Mouse (Mus musculus) cerebellum, adult 9-11 months (tissue): ENCODE results near the gene Pcdh19.
"Not testable (repeated sequence)": the region's sequence is repeated elsewhere in the genome, so short reads cannot be mapped to it uniquely, and the experiment has no call there.

ENCODE experiments used
- DNase-seq: peaks from one replicate; pipeline ENCODE4 v3.0.0; 2022

Gene Pcdh19

DNA sequence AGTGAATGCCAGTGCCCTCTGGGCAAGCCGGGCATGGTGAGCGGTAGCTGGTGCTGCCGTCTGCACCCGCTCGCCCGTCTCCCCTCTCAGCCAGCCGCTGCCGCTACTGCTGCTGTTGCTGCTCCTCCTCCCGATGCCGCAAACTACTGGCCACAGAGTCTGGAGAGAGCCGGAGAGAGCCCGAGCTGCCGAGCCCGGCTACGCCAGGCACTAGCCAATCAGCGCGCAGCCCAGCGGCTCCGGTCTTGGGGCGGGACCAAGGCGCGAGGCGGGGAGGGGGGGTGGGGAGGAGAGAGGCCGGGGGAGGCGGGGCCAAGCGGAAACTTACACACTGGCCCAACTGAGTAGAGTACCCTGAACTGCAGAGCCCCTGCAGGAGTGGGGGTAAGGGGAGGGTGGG is at the start of gene Pcdh19:
Pcdh19 (minus strand) TSS at position 148 of the 400 bp plus-strand sequence.
- peak; percentile 14 for DNase-seq

DNA sequence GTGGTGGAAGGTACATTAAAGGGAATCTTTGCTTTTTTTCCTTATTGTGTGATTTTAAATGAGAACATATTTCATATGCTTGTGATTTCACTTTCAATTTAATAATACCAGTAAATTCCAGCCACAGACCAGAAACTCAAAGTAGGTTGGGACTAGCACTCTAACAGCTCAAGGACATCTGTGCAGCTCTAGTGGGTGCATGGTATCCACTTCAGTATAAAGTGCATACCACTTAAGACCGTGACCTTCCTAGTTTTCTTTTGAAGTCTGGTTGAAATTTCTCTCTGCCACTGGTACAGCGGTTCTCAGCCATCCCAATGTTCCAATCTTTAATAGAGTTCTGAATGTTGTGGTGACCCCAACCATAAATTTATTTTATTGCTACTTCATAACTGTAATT is 47.1 kb upstream of the Pcdh19 start:
- no peak for DNase-seq

DNA sequence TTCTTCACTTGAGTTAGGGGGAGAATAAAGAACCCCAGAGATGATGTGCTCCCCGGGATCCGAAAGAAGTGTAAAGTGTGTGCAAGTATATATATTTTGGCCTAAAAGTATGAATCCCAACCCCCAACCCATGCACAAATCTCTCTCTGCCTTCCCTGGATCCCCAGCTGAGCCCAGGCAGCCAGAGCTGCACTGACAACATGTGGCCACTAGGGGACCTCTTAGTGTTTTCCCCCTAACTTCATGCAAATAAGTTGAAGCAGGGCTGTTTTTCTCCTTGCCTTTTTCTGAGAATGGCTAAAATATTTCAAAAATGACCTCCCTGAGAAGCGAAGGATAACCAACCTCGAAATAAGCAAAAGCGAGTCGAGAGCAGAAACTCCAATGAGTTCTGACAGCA is 46.2 kb upstream of the Pcdh19 start:
- DNase-seq, result no peak

DNA sequence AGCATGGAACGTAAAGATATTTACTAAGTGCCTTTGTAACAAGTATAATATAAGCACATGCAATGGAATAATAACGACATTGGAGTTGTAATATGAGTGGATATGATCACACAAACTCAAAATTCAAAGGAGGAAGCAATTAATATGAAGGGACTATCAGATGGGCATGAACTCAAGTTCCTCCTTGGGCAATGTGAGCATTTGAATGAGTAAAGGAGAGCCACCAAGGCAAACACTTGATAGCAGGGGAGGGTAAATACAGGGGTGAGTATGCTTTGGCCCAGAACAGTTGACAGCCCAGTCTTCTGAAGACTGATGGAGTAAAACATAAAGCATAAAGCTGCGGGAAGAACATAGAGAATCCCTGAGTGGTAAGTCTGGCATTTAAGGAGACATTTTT is 32.7 kb upstream of the Pcdh19 start:
- DNase-seq, result no peak

DNA sequence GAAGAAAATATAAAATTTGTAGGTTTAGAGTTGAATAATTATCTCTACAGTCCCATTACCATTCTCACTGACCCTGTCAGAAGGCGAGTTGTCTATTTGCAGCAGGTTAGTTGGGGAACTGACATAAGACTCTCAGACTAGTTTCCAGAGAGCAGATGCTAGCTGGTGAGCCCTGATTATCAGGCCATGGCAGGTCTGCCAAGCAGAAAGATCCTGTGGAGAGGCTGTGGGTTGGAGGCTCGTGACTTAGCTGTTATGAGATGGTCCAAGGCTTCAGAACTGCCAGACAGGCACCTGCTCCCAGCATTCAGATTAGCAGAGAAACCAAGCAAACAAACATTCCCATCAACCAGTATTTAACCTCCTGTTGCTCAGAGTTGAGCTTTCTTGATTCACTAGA is 21.8 kb upstream of the Pcdh19 start:
- no peak for DNase-seq

DNA sequence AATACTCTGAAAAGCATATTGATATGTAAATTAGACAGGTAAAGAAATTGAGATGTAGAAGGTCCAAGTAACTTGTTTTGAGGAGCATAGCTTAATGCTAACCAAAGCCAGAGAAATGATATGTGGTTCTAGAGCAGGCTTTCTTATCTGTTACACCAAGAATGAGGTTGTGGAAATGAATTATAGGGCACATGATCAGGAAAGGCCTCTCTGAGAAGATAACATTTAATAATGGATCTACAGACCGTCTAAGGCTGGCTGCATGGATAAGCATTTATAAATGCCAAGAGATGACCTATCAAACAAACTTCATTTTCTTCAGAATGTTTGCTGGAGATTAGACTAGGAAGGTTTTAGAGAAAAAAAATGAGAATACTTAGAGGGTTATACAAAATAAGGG is 14.1 kb upstream of the Pcdh19 start:
- no peak for DNase-seq

DNA sequence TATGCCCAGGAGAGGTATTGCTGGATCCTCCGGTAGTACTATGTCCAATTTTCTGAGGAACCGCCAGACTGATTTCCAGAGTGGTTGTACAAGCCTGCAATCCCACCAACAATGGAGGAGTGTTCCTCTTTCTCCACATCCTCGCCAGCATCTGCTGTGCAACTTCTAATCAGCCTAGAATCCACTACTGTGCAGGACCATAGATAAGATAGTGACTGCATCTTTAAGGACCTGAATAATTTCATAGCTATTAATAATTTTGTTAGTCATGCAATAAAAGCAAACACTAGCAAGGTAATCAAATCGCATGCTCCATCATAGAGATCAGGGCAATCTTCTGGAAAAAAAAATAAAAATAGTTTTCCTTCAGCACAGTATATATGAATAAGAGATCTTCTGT is 9.1 kb upstream of the Pcdh19 start:
- DNase-seq, result not testable (repeated sequence)

DNA sequence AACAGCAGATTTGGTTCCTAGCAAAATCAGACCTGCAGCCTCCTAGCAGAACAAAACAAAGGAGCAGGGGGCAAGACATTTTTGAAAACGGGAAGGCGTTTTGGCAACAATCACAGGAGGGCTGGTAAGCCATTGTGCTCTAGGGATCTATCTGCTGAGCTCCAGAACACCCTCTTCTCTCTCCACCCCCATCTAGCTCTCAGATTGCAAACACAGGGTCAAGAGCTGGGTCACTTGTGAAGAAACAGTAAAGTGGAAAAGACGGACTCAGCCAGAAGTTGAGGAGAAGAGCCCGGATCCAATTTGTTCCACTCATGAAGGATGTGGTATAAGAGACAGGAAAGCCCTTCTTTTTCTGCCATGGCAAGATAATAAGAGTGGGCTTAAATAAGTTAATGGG is 7.7 kb upstream of the Pcdh19 start:
- no peak for DNase-seq

DNA sequence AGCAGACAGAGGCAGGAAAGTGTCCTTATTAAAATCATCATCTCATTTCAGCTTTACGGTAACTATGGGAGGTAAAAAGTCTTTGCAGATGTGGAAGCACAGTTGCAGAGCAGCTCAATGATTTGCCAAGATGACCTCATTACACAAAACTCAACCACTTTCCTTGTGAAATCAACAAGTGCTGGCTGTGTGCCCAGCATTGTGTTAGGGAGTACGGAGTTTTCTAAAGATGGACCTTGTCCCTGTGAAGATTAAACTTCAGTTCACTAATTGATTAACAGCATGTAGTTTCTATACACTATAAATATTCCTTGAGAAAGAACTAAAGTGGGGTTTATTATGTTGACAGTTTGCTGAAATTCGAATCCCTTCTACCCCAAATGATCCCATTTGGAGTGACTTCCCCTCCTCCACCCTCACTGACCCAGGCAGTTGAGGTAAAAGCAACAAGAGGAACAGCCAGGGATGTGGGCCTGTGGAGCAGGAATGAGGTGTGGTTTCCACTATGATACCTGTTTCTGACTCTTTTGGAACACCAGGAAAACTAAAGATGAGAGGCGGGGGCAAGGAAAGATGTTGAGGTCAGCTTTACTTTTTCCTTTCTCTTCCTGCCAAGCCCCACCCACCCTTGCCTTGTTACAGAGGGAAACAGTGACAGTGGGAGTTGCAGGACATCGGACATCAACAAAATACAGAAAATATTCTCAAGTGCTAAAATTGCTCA is 4.4 kb upstream of the Pcdh19 start:
- DNase-seq, result no peak

DNA sequence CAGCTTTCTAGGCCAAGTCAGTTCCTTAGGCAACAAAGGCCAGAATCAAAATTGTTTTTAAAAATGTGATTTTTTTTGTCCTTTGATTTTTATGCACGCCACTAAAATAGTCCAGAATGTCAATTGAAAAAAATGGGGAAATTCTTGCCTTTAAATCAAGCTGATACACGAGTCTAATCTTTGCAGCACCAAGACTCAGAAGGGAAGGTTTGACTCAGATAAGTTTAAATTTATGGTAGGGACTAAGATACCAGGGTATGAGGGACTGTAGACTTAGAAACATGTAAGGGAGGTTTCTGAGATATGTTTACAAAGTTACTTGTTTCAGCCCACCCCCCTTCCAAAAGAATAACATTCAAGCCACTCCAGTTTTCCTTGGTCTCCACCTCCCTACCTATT is 3.6 kb upstream of the Pcdh19 start:
- DNase-seq, result no peak

DNA sequence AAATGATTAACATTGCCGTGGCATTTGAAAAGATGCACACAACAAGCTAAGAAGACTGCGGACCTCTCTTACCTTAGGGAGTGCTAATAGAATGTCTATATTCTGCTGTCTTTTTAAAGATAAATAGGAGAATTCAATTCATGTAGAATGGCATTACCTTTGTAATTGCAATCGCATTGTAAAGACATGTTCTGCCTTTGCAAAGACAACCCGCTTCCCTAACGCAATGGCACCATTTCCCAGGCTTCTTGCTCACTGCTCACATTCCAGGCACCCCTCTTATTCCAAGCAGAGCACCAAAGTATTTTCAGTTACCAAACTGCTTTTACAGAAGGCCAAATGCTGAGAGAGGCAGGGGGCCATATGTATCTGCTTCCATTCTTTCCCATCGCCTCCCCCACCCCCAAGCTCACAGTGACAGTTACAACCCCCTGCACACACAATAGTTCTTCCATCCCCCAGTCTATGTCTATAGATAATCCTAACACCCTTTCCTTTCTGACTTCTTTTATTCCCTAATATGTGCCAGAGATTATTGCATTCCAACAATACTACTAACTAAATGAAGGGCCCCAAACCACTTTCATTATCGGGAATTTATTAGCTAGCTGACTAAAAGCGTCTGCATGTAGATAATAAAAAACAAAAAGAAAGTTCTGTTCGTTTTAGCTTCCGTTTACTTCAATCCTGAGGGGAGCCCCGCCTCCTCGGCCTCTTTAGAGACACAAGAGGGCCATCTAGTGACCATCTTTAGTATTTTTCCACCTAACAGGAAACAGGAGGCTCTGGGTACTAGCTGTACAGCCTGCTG is 3.0 kb upstream of the Pcdh19 start:
- DNase-seq, result peak; percentile 31

DNA sequence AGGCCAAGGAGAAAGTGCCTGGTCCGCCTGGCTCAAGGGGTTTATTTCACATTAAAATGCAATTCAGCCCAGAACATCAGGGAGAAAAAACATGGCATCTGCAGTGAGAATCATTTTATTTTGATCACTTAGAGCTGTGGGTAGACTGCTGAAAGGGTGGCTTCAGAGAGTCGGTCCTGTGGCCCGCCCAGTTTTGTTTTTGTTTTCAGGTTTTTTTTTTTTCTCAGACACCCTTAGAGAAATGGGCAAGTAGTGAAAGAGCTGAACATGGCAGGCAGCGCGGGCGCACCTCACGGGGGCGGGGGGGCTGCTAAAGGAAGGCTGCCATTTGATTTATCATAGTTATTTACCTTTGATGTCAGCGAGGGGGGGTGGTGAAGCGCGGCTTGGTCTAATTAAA is 2.0 kb upstream of the Pcdh19 start:
- no peak for DNase-seq

DNA sequence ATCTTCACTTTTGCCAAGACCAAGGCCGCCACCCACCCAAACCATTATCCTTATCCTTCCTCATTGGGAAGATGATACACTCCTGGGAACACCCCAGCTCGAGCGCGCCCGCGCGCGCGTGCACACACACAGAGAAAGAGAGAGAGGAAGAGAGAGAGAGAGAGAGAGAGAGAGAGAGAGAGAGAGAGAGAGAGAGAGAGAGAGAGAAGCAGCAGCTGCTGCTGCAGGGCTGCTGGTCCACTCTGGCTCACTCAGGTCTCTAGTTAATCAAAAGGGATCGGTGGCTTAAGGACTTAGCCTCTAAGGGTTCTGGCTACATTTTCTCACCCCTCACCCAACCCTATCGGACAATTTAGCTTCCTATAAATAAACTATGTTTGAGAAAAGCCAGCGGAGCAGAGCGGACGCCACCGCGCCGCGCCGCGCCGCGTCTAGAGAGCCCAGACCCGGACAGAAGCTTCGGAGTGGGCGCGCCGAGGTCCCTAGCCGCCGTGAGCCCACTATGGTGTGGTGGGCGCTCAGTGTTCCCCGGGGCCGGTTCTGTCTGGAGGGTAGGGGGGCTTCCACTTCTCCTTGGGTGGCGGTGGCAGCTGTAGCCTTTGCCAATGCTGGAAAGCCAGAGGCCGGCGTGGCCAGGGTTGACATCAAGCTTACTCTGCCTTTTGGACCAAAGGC is 926 bp upstream of the Pcdh19 start:
- no peak for DNase-seq

DNA sequence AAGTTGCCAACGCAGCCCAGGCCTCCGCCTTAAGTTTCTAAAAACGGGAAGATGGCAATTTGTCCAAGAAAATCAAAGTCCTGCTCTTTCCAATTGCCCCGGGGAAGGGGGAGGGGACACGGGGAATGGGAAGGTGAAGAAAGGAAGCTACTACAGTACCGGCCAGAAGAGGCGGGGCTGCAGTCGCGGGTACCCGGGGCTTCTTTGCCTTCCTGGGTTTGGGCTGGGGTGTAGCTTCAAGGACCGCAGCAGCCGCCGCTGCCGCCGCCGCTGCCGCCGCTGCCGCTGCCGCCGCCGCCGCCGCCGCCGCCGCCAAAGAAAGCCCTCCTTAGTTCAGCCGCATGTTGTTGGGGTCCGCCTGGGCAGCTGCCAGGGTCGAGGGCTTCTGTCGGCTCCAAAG is 631 bp downstream of the Pcdh19 start:
- DNase-seq, result peak; percentile 3

DNA sequence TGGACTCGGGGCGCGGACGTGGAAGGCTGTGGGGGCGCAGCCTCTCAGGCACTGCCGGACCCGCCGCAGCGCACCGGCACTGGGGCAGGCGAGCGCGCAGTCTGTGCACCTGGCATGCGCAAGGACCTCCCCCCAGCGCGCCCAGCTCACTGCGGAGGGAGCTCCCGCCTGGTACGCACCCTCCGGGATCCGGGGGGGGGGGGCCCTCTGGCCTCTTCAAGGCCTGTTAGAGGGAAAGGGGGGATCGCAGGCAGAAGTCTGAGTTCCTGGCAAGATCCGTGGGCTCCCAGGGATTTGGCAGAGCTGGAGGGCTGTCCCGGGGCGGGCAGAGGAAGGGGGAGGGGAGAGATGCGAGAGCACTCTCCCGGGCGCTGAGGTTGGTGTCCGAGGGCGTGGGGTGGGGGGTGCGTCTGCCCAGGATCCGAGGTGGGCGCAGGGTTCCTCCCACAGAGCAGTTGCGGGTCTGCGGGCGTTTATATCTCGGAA is 1.1 kb downstream of the Pcdh19 start:
- peak; percentile 2 for DNase-seq

DNA sequence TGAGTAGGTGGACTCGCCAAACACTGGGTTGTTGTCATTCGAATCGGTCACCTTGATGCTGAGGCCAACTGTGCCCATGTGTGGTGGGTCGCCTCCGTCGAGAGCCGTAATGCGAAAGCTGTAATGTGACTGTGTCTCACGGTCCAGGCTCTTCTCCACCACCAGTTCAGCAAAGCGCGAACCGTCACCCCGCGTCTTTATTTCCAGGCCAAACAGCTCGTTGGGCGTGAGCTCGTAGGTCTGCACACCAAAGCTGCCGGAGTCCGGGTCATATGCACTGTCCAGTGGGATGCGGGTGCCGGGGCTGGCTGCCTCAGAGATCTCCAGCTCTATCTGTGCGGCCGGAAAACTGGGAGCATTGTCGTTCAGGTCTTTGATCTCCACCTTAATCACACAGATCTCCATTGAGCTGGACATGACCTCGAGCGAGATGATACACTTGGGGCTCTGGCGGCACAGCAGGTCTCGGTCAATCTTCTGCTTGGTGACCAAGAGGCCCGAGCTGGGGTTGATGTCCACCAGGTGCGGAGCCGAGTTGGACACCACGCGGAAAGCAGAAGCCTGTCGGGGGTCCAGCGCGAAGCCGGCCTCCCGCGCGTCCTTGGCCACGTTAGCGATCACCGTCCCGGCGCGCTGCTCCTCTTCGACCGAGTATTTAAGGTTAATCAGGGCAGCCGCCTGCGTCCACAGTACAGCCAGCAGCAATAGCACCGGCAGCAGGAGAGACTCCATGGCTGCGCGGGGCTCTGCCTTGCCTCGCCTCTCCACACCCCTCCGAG is 2.1 kb downstream of the Pcdh19 start:
- no peak for DNase-seq

DNA sequence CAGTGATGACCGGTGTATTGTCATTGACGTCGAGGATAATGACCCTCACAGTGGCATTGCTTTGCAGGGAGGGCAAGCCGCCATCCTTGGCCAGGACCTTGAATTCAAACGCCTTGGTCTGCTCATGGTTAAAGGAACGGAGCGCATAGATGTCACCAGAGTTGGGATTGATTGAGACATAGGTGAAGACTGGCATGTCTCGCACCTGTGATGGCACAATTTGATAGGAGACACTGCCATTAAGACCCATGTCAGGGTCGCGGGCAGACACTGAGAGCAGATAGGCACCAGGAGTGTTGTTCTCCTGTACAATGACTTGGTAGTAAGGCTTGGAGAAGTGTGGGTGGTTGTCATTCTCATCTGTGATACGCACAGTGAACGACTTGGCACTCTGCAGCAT is 3.2 kb downstream of the Pcdh19 start:
- DNase-seq, result no peak

DNA sequence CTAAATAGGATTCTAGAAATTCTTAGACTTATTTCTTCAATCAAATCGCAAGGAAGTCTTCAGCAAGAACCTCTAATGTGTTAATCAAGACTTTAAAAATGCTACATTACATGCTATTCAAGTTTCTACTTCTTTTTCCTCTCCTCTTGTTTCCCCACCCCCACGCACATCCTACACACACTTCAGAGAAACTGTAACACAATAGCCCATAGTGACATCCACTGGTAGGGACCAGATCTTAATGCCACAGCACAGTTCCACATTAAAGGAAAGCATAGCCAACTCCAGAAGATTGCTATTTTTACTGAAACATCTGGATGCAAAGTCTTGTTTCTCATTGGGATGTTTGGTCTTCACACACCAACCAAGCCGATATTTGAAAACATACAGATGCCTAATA is 4.8 kb downstream of the Pcdh19 start:
- DNase-seq, result no peak

DNA sequence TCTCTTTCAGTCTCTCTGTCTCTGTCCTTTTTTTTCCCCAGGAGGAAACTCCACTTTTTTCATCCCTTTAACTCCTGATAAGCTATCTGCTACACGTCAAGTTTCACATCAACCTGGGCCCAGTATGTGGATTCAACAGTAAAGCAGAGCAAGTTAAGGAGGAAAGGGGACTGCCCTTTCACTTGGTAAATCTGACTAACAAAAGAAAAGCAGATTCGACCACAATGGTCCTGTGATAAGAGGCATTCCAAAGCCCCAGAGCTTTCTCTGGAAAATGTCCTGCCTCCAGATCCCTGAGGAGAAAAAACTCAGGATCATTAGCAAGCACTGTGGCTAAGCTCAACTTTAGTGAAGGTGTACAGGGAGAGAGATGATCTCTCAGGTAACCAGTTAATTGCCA is 13.7 kb downstream of the Pcdh19 start:
- no peak for DNase-seq

DNA sequence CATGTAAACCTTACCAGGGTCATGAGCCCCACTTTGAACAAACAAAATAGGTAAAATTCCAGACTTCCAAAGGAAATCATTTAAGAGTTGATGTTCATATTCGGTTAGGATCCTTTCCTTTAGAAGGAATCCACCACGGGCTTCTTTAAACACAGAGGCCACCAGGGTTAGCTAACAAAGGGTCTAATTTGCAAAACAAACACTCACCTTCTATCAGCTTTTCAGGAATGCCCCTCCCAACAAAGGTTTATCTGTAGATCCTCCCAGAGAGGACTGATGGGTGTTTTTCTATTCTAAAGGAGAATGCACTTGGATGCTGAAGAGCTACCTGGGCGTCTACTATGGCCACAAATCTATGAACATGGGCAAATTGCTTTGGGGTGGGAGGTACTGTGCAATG is 15.0 kb downstream of the Pcdh19 start:
- no peak for DNase-seq

DNA sequence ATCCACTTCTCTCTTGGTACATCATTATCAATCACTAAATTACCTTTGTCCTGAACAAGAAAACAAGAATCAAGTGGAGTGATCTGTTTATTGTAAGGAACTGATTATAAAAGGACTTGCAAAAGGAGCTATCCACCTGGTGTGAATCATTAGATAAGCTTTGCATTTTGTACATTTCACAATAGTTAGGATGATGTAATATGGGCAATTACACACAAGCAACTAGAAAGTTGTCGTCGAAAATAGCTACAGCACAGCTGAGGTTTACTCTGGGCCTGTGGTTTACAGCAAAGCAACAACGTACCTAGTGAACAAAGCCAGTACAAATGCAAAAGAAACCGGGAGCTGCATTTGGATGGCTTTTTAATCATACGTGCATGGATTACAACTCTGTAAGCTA is 28.7 kb downstream of the Pcdh19 start:
- DNase-seq, result no peak

DNA sequence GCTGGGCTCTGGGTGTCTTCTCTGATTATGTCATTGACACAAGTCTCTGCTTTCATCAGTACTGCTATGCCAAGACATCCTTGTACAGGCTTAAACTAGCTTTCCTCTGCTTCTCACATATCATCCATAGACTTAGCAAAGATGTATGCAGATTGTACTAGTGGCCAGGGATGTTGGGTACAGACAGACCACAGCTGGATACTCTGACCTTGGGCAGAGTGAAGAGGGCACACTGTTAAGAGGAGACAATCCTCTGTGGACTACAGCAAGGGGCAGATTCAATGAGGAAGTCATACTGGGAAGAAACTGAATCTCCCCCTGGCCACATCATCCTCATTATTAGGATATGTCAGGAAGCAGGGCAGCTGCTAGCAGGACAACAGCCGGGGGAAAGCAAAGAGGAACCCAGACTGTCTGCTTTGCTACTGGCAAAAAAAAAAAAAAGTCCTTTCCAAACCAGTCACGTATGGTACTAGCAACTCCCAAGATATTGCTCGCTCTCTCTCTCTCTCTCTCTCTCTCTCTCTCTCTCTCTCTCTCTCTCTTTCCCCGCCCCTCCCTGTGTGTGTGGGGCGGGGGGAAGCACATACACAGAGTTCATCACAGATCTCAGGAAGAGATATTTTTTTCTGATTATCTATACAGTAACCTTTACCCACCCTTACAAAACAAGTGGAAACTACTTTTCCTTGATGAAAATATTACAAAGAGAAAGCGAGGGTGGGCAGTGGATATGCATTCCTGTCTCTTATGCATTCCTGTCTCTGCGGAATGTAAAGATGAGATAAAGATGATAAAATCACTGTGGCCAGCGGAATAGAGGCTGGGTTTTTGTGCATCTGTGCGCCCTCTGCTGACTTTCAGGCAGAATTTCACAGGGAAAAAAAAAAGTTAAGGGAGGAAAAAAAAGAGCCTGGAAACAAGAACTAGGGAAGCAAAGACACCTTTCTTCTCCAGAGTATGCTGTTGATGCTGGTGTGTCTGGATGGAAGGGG is 31.2 kb downstream of the Pcdh19 start:
- no peak for DNase-seq
